Mouse (Mus musculus) lung, embryonic 15.5 days (tissue): ENCODE measurements around the gene Hectd2. TPM values are rescaled to one million over a fixed set of nuclear protein-coding genes. Genes with fewer than 3 reads are reported as not detected.

Experiments used
- ATAC-seq: fragments of 200-750 bp; cut with Nextera tagmentation; 2 replicates; pipeline ENCODE4 v1.8.0; 2017; ENCODE audit warnings: moderate number of reproducible peaks, borderline replicate concordance; ENCODE audit not compliant: low FRiP score, low TSS enrichment; ENCODE audit errors: extremely low read depth
- H3K27ac ChIP-seq: fragments of 300-500 bp; sonication (generic); 2 replicates; pipeline ENCODE4 v1.5.1; 2015; ENCODE audit warnings: moderate library complexity, mild to moderate bottlenecking, inconsistent platforms
- H3K27me3 ChIP-seq: fragments of 300-500 bp; sonication (generic); 2 replicates; pipeline ENCODE4 v1.6.1; 2015; ENCODE audit warnings: inconsistent platforms
- H3K36me3 ChIP-seq: fragments of 300-500 bp; sonication (generic); 2 replicates; pipeline ENCODE4 v1.6.1; 2015; ENCODE audit warnings: inconsistent platforms
- H3K4me1 ChIP-seq: fragments of 300-500 bp; sonication (generic); 2 replicates; pipeline ENCODE4 v1.6.1; 2015; ENCODE audit warnings: inconsistent platforms
- H3K4me2 ChIP-seq: fragments of 300-500 bp; sonication (generic); 2 replicates; pipeline ENCODE4 v1.6.1; 2015; ENCODE audit warnings: inconsistent platforms, mild to moderate bottlenecking, moderate library complexity
- H3K4me3 ChIP-seq: fragments of 300-500 bp; sonication (generic); 2 replicates; pipeline ENCODE4 v1.5.1; 2015; ENCODE audit warnings: mild to moderate bottlenecking, inconsistent platforms
- H3K9ac ChIP-seq: fragments of 300-500 bp; sonication (generic); 2 replicates; pipeline ENCODE4 v1.6.1; 2015; ENCODE audit warnings: inconsistent platforms
- H3K9me3 ChIP-seq: fragments of 300-500 bp; sonication (generic); 2 replicates; pipeline ENCODE4 v1.6.1; 2016; ENCODE audit warnings: inconsistent platforms
- WGBS: fragments of 180-500 bp; shearing (Covaris S2); methylation state at CpG from one replicate; pipeline ENCODE4 v1.1.7; 2015; 5-methylcytosine and 5-hydroxymethylcytosine counted together
- polyA plus RNA-seq: library from polyadenylated mRNA; unstranded; fragments of >200 nt; fragmentation: Nextera tagmentation; extraction: Ambion mirVana; gene quantifications from 2 replicates; pipeline ENCODE4 v1.2.1, GENCODE M21; 2015

Hectd2 gene
- polyA plus RNA-seq, 1 experiment from 2014 or later = 4.6 TPM

DNA sequence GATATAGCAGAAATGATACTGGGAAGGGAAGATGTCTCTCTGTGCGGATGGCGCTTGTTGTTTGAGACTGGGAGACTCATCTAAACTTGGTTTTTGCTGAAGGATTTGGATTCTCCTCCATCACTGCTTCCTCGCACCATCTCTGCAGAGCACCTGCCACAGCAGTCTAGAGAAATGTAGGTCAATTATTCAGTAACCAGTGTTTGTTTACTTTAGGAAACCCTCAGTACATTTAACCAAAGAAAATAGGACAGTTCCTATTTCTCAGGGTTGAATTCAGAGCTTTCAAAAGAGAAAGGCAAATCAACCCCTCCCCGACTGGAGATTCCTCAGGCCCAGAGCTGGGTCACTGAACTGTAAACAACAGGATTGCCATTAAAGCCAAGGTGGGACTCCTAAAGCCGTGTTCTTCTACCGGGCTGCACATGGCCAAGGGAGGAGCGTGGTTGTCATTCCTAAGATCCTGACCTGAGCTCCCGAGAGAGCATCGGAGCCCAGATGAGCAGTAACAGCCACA is 75.0 kb downstream of the Hectd2 start:
- no peak overlapping the region for H3K27ac ChIP-seq
- ATAC-seq = no peak
- 63% methylated on average over 9 of the region's 9 CpGs for WGBS
- no peaks in the 10 kb centered on the region for H3K4me1 ChIP-seq
- H3K4me3 ChIP-seq = no peak overlapping the region
- H3K9ac ChIP-seq = no peak overlapping the region
- H3K36me3 ChIP-seq = no peaks in the 10 kb centered on the region
- H3K4me2 ChIP-seq = no peak overlapping the region
- no peaks in the 10 kb centered on the region for H3K27me3 ChIP-seq
- H3K9me3 ChIP-seq = no peaks in the 10 kb centered on the region

DNA sequence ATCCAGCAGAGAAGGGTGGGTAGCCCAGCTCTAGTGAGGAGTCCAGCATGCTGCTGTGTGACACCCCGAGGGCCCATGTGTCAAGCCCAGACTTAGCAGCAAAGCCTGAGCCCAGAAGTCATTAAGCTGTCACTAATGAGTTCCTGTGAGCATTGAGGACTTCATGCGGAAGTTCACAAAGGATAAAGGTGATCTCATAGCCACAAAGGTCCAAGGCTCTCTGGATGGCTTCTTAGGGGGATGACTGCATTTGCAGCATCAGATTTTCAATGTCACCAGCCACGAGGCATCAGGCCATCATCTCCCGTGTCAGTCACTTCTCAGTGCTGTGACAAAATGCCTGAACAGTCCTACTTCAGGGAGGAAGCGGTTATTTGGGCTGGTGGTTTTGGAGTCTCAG is 75.9 kb downstream of the Hectd2 start:
- no peak overlapping the region for H3K9ac ChIP-seq
- no peak overlapping the region for H3K4me3 ChIP-seq
- H3K4me2 ChIP-seq = no peak overlapping the region
- no peaks in the 10 kb centered on the region for H3K27me3 ChIP-seq
- WGBS = 87% methylated on average over 5 of the region's 5 CpGs
- H3K27ac ChIP-seq = no peak overlapping the region
- ATAC-seq = no peak
- H3K36me3 ChIP-seq = no peaks in the 10 kb centered on the region
- no peaks in the 10 kb centered on the region for H3K4me1 ChIP-seq
- H3K9me3 ChIP-seq = no peaks in the 10 kb centered on the region

DNA sequence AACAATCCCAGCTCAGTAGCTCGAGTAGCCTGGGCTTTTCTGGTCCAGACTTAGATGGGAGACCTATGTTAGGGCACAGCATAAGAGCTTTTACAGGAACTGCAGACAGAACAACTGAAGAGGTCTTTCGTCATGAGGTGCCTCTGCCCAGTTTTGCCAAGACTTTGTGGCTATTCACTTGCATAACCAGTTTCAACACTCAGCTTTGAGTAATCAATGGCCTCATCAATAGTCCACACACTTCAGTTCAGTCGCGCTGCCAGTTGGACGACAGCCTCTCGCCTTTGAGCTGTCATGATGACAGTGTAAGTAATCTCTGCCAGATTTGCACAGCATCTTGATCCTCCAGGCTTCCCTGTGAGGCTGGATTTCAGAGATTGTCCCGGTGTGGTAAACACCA is 80.3 kb downstream of the Hectd2 start:
- 65% methylated on average over 7 of the region's 7 CpGs for WGBS
- H3K27me3 ChIP-seq = no peaks in the 10 kb centered on the region
- H3K4me3 ChIP-seq = no peak overlapping the region
- ATAC-seq = no peak
- H3K9me3 ChIP-seq = no peaks in the 10 kb centered on the region
- no peak overlapping the region for H3K27ac ChIP-seq
- no peaks in the 10 kb centered on the region for H3K4me1 ChIP-seq
- no peaks in the 10 kb centered on the region for H3K36me3 ChIP-seq
- H3K9ac ChIP-seq = no peak overlapping the region
- no peak overlapping the region for H3K4me2 ChIP-seq

DNA sequence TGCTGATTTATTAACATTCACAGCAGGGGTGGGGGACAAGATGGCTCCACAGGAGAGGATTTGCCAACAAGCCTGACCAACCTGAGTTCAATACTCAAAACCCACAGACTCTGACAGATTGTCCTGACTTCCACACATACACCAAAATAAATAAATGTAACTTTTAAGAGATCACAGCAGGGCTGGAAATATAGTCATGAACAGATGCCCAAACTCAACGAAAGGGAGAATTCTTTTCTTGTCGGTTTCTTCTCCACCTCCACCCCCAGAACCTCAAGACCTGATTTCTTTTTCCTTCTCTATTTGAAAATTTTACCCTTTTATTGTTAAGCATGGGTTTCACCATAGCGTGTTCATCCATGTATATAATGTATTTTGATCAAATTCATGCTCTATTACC is 82.8 kb downstream of the Hectd2 start:
- ATAC-seq = no peak
- WGBS = 92% methylated on average over 3 of the region's 3 CpGs
- H3K27ac ChIP-seq = no peak overlapping the region
- H3K36me3 ChIP-seq = no peaks in the 10 kb centered on the region
- H3K9ac ChIP-seq = no peak overlapping the region
- peaks cover 17% of the 10 kb centered on the region for H3K4me1 ChIP-seq
- H3K9me3 ChIP-seq = no peaks in the 10 kb centered on the region
- H3K4me2 ChIP-seq = no peak overlapping the region
- no peak overlapping the region for H3K4me3 ChIP-seq
- H3K27me3 ChIP-seq = no peaks in the 10 kb centered on the region

DNA sequence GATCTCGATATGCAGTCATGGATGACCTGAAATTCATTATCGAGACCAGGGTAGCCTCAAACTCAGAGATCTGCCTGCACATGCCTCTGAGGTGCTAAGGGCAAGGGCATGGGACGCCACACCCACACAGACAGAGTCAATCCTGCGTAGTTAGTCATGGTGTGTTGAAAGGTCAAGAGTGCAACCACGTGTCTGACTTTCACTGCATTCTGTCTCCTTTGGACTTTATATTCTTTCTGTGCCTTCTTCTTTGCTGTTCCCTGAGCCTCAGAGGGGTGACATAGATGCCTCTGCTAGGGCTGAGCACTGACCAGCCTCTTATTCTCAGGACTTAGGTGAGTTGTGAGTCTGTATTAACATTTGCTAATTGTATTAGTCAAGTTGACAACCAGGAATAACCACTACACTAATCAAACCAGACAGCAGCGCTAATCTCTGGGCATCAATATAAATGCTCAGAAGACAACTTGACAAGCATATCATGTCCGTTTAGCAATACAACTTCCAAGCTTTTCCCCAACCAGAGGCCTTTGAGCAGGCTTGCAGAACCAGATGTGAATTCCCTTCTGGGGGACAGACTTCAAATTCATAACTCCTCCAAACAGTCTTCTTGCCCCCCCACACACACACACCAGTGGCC is 83.6 kb downstream of the Hectd2 start:
- no peak for ATAC-seq

DNA sequence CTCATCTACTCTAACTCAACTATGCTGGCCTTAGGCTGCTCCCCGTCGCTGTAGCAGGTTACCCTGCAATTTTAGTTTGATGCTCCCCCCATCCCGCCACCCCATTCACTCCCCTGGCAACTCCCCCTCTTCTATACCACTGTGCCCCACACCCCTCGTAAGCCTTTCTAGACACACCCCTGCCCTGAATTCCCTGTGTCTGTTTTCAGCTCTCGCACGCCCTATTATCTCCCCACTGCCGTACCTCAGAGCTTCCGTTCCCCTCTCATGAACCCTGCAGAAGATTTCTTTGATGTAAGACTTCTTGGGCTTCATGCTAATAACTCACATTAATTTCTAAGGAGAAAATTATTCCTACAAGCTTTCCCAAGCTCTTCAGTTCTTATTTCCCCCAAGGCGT is 84.6 kb downstream of the Hectd2 start:
- Histone ChIP-seq H3K9me3 (no peaks in the 10 kb centered on the region), H3K4me3 (no peak overlapping the region), H3K4me2 (no peak overlapping the region), H3K27me3 (no peaks in the 10 kb centered on the region), H3K27ac (no peak overlapping the region), H3K36me3 (no peaks in the 10 kb centered on the region), H3K9ac (no peak overlapping the region), H3K4me1 (peaks cover 17% of the 10 kb centered on the region)
- WGBS = 73% methylated on average over 9 of the region's 9 CpGs
- ATAC-seq = no peak

More for the DNA sequence above, 83.6 kb downstream of the Hectd2 start:
- Histone ChIP-seq H3K9ac (no peak overlapping the region), H3K27ac (no peak overlapping the region), H3K27me3 (no peaks in the 10 kb centered on the region), H3K4me3 (no peak overlapping the region), H3K9me3 (no peaks in the 10 kb centered on the region), H3K4me2 (no peak overlapping the region), H3K36me3 (no peaks in the 10 kb centered on the region), H3K4me1 (peaks cover 17% of the 10 kb centered on the region)
- 85% methylated on average over 7 of the region's 7 CpGs for WGBS

DNA sequence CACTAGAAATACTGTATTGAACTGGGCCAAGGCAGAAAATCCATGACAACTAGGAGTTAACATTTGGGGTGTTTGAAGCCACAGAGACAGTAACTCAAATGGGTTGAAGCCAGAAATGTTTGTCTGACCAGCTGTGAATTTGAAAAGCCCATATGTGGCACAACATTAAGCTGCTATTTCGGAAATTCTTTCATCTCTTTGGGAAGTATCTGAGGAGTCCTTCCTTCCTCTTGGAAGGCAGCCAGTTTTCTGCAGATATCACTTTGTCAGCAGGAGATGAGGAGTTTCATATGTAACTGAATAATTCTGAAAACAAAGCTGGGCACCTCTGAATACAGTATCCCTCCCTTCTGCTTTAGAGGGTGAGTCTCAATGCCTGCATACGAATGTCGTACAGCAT is 86.7 kb downstream of the Hectd2 start:
- 40% methylated on average over 3 of the region's 3 CpGs for WGBS
- Histone ChIP-seq H3K4me1 (peaks cover 17% of the 10 kb centered on the region), H3K36me3 (no peaks in the 10 kb centered on the region), H3K4me2 (no peak overlapping the region), H3K9ac (no peak overlapping the region), H3K9me3 (no peaks in the 10 kb centered on the region), H3K27me3 (no peaks in the 10 kb centered on the region), H3K27ac (peak overlapping the region; percentile 83), H3K4me3 (no peak overlapping the region)
- peak; percentile 85; the same call in 1 of the 2 replicates for ATAC-seq

DNA sequence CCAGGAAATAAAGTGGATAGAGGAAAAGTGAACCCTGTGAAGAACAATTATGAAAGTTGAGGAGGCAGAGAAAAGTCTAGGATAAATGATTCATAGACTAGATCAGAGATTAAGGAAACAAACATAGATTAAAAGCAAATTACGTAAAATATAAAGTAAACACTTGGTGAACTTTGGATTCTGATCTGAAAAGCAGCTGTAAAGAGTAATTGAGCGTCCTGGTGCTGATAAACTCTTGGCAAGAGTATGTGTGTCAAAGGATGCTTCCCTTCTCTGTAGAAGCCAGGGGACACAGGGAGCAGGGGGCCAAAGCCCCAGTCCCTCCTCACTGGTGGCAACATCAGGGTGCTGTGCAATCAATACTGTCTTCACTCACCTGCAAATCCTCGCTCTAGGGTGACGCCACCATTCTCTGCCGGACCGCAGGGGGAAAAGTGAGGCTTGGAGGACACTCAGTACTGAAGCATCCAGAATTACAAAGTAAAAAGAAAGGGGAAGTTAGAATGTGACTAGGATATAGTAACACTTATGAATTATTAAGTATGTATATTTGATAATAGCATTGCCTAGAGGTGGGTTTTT is 91.0 kb downstream of the Hectd2 start:
- H3K4me2 ChIP-seq = no peak overlapping the region
- ATAC-seq = peak; percentile 36; the same call in 1 of the 2 replicates
- H3K4me3 ChIP-seq = no peak overlapping the region
- H3K4me1 ChIP-seq = peaks cover 19% of the 10 kb centered on the region
- peak overlapping the region; percentile 88 for H3K27ac ChIP-seq
- 48% methylated on average over 6 of the region's 6 CpGs for WGBS
- no peaks in the 10 kb centered on the region for H3K36me3 ChIP-seq
- no peaks in the 10 kb centered on the region for H3K27me3 ChIP-seq
- no peaks in the 10 kb centered on the region for H3K9me3 ChIP-seq
- H3K9ac ChIP-seq = no peak overlapping the region

DNA sequence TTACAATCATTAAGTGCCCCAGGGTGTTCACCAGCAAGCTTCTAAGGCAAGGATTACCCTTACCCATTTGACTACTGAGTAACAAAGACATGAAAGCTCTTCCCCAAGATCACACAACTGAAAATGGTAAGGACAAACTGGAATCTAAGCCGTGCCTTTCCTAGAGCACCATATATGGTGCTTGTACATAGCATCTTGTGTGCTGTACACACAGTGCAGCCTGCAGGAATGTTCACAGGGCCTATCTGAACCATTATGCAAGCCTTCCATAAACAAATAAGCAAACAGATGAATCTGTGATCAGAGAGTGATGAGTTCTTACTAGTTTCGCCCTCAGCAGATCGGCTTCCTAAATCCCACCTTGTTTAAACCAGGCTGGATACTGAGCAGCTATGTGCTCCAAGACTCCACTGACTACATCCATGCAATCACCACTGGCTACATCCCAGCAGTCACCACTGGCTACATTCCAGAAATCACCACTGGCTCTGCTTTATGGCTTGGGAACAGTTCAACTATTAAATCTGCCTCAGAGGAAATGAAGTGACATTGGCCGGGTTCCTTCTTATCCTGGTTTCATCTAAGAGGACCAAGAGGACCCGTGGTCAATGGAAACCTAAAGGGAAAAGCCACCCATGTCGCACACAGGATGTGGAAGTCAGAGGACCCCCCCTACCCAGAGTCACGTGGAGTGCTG is 91.8 kb downstream of the Hectd2 start:
- ATAC-seq = peak; percentile 96

DNA sequence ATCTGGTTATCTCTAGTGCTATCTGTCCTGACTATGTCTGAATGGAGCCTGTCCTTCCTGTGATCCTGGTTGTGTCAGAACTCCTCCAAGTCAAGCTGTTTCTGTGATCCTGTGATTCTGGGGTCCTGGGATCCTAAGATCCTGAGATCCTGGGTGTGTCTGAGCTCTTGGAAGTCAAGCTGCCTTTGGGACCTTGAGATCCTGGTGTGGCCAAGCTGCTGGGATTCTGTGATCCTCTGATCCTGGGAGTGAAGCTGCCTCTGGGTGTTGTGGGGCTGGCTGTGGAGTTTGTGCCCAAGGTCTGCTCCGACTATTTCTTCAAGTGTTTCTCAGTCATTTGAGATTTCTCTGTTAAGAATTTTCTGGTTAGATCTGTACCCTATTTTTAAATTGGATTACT is 98.2 kb downstream of the Hectd2 start:
- no peak overlapping the region for H3K27ac ChIP-seq
- 91% methylated on average over 1 of the region's 1 CpGs for whole genome bisulfite sequencing
- H3K4me1 ChIP-seq = 0 out of 2 replicates have a peak, but pooled peaks cover 3% of the 10 kb centered on the region
- H3K9ac ChIP-seq = no peak overlapping the region
- no peak overlapping the region for H3K4me3 ChIP-seq
- H3K36me3 ChIP-seq = no peaks in the 10 kb centered on the region
- H3K9me3 ChIP-seq = no peaks in the 10 kb centered on the region
- no peak overlapping the region for H3K4me2 ChIP-seq
- no peak for ATAC-seq
- no peaks in the 10 kb centered on the region for H3K27me3 ChIP-seq

More for the DNA sequence above, 91.8 kb downstream of the Hectd2 start:
- Histone ChIP-seq H3K9me3 (no peaks in the 10 kb centered on the region), H3K27me3 (no peaks in the 10 kb centered on the region), H3K4me3 (no peak overlapping the region), H3K27ac (peak overlapping the region; percentile 88), H3K36me3 (no peaks in the 10 kb centered on the region), H3K4me1 (peaks cover 14% of the 10 kb centered on the region), H3K9ac (no peak overlapping the region), H3K4me2 (no peak overlapping the region)
- WGBS = 46% methylated on average over 7 of the region's 7 CpGs

DNA sequence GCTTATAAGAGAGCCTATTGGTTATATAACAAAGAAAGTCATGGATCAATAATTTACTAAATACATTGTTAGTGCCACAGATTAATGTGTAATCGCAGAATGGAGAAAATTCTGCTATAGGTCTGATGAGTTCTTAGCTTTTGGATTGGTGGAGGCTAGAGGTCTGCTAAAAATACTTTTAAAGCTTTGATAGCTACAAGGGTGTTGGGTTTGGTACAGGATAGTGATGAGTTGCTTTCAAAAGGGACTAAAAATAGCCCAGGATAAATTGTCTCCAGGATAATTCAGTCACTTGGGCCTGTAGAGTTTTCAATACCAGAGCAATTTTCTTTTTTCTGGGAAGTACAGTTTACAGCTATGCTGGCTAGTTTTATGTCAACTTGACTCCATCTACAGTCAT is 108.3 kb downstream of the Hectd2 start:
- H3K4me1 ChIP-seq = peaks cover 3% of the 10 kb centered on the region; the same call in 1 of the 2 replicates
- H3K27ac ChIP-seq = no peak overlapping the region
- no peak for ATAC-seq
- H3K4me3 ChIP-seq = no peak overlapping the region
- 95% methylated on average over 1 of the region's 1 CpGs for WGBS
- H3K9ac ChIP-seq = no peak overlapping the region
- H3K4me2 ChIP-seq = no peak overlapping the region
- no peaks in the 10 kb centered on the region for H3K9me3 ChIP-seq
- H3K36me3 ChIP-seq = no peaks in the 10 kb centered on the region
- H3K27me3 ChIP-seq = no peaks in the 10 kb centered on the region

DNA sequence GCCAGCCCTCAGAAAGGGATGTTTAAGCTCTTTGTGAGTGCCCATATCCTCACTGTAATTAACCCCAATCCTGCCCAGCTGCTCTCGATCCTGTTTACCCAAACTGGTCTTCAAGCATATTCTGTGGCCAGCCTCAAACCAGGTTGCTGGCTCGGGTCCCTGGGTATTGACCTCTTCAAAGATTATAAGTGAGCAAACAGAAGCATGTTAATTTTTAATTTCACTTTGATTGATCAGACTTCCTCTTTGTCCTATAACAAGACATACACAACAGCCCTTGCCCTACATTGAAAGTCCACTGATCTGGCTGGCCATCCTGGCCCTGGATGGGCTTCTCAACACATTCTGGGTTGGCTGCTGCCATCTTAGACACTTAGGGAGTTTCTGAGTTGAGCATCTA is 109.5 kb downstream of the Hectd2 start:
- ATAC-seq = no peak
- H3K36me3 ChIP-seq = no peaks in the 10 kb centered on the region
- 51% methylated on average over 2 of the region's 2 CpGs for WGBS
- no peaks in the 10 kb centered on the region for H3K9me3 ChIP-seq
- peaks cover 3% of the 10 kb centered on the region; the same call in 1 of the 2 replicates for H3K4me1 ChIP-seq
- no peaks in the 10 kb centered on the region for H3K27me3 ChIP-seq
- no peak overlapping the region for H3K9ac ChIP-seq
- no peak overlapping the region for H3K27ac ChIP-seq
- H3K4me2 ChIP-seq = no peak overlapping the region
- H3K4me3 ChIP-seq = no peak overlapping the region
